Mouse (Mus musculus) heart, embryonic 16.5 days (tissue): ENCODE results near the gene Tomm20. TPM values are rescaled to one million over a fixed set of nuclear protein-coding genes. Genes with fewer than 3 reads are reported as not detected.
"Not testable (repeated sequence)": the region's sequence is repeated elsewhere in the genome, so short reads cannot be mapped to it uniquely, and the experiment has no call there.

Experiments used
- ATAC-seq: fragments of 200-750 bp; cut with Nextera tagmentation; replicated peaks from 2 replicates; pipeline ENCODE4 v1.8.0; 2017; ENCODE audit warnings: moderate number of reproducible peaks; ENCODE audit not compliant: insufficient read depth, low FRiP score; ENCODE audit errors: extremely low read depth
- H3K27ac ChIP-seq: fragments of 300-500 bp; sonication (generic); 2 replicates; pipeline ENCODE4 v1.5.1; 2014; ENCODE audit warnings: mild to moderate bottlenecking, low read length, control low read depth, moderate library complexity
- H3K27me3 ChIP-seq: fragments of 300-500 bp; sonication (generic); 2 replicates; pipeline ENCODE4 v1.6.1; 2014; ENCODE audit warnings: low read length, mixed read lengths; ENCODE audit not compliant: control insufficient read depth, insufficient read depth
- H3K36me3 ChIP-seq: fragments of 300-500 bp; sonication (generic); 2 replicates; pipeline ENCODE4 v1.6.1; 2014; ENCODE audit not compliant: control insufficient read depth, insufficient read depth
- H3K4me1 ChIP-seq: fragments of 300-500 bp; sonication (generic); 2 replicates; pipeline ENCODE4 v1.6.1; 2014; ENCODE audit warnings: low read length, mixed read lengths; ENCODE audit not compliant: control insufficient read depth, insufficient read depth
- H3K4me2 ChIP-seq: fragments of 300-500 bp; sonication (generic); 2 replicates; pipeline ENCODE4 v1.6.1; 2014; ENCODE audit warnings: low read depth, mild to moderate bottlenecking, control low read depth, low read length
- H3K4me3 ChIP-seq: fragments of 300-500 bp; sonication (generic); 2 replicates; pipeline ENCODE4 v1.5.1; 2014; ENCODE audit warnings: mild to moderate bottlenecking, control low read depth, low read length
- H3K9ac ChIP-seq: fragments of 300-500 bp; sonication (generic); 2 replicates; pipeline ENCODE4 v1.6.1; 2014; ENCODE audit warnings: low read length, control low read depth
- H3K9me3 ChIP-seq: fragments of 300-500 bp; sonication (generic); replicated peaks from 2 replicates; pipeline ENCODE4 v1.6.1; 2016; ENCODE audit warnings: low read length; ENCODE audit not compliant: control insufficient read depth
- WGBS: fragments of 180-500 bp; shearing (Covaris S2); extraction: QIAGEN DNeasy Blood & Tissue Kit; methylation state at CpG from one replicate; pipeline ENCODE4 v1.1.7; 2014; 5-methylcytosine and 5-hydroxymethylcytosine counted together
- polyA plus RNA-seq: library from polyadenylated mRNA; unstranded; fragments of >200 nt; fragmentation: Nextera tagmentation; extraction: Ambion mirVana; gene quantifications from 2 replicates; pipeline ENCODE4 v1.2.1, GENCODE M21; 2015

Gene Tomm20
- polyA plus RNA-seq, 1 experiment from 2014 or later = 196 TPM

- no peak overlapping the region; the same call in 1 of the 2 replicates for H3K27ac ChIP-seq
- H3K4me3 ChIP-seq = no peak overlapping the region
- peaks cover 39% of the 10 kb centered on the region for H3K4me1 ChIP-seq
- no peak overlapping the region for H3K9ac ChIP-seq
- ATAC-seq = no peak
- WGBS = 100% methylated on average over 1 of the region's 1 CpGs
- no peaks in the 10 kb centered on the region for H3K36me3 ChIP-seq
- H3K27me3 ChIP-seq = no peaks in the 10 kb centered on the region
- no peak overlapping the region for H3K4me2 ChIP-seq
- no peaks in the 10 kb centered on the region for H3K9me3 ChIP-seq
Measured at GRCm38 (mm10) chr8:126918356-126918755, 27.3 kb downstream of the Tomm20 start.

- Histone ChIP-seq H3K9ac (no peak overlapping the region), H3K4me3 (no peak overlapping the region), H3K9me3 (no peaks in the 10 kb centered on the region), H3K27me3 (no peaks in the 10 kb centered on the region), H3K4me2 (no peak overlapping the region), H3K27ac (peak overlapping the region; percentile 60), H3K36me3 (no peaks in the 10 kb centered on the region), H3K4me1 (peaks cover 42% of the 10 kb centered on the region)
- no peak for ATAC-seq
- 23% methylated on average over 6 of the region's 6 CpGs for WGBS
Measured at GRCm38 (mm10) chr8:126917179-126917905, 28.3 kb downstream of the Tomm20 start.

GRCm38 (mm10) chr8:126916611-126917010 lies 29.0 kb downstream of the Tomm20 start:
- H3K36me3 ChIP-seq = no peaks in the 10 kb centered on the region
- H3K9ac ChIP-seq = no peak overlapping the region
- no peak for ATAC-seq
- no peaks in the 10 kb centered on the region for H3K27me3 ChIP-seq
- no peak overlapping the region for H3K27ac ChIP-seq
- no peak overlapping the region for H3K4me2 ChIP-seq
- H3K4me3 ChIP-seq = no peak overlapping the region
- no peaks in the 10 kb centered on the region for H3K9me3 ChIP-seq
- WGBS = 73% methylated on average over 4 of the region's 4 CpGs
- H3K4me1 ChIP-seq = peaks cover 42% of the 10 kb centered on the region

GRCm38 (mm10) chr8:126914609-126915375 lies 30.9 kb downstream of the Tomm20 start:
- peaks cover 42% of the 10 kb centered on the region for H3K4me1 ChIP-seq
- no peak overlapping the region for H3K9ac ChIP-seq
- no peak overlapping the region for H3K4me2 ChIP-seq
- H3K27ac ChIP-seq = 0 out of 2 replicates have a peak overlapping the region, but pooled peaks have one; percentile 19
- 30% methylated on average over 10 of the region's 10 CpGs for WGBS
- ATAC-seq = no peak
- H3K9me3 ChIP-seq = no peaks in the 10 kb centered on the region
- no peaks in the 10 kb centered on the region for H3K27me3 ChIP-seq
- no peaks in the 10 kb centered on the region for H3K36me3 ChIP-seq
- no peak overlapping the region for H3K4me3 ChIP-seq

GRCm38 (mm10) chr8:126914107-126914490 lies 31.5 kb downstream of the Tomm20 start:
- H3K4me1 ChIP-seq = peaks cover 38% of the 10 kb centered on the region
- ATAC-seq, H3K4me2 ChIP-seq, H3K9me3 ChIP-seq, H3K4me3 ChIP-seq, H3K27ac ChIP-seq, H3K27me3 ChIP-seq, H3K9ac ChIP-seq, H3K36me3 ChIP-seq: not testable (repeated sequence)
- 67% methylated on average over 10 of the region's 10 CpGs for WGBS

- peak; percentile 60 for ATAC-seq
- WGBS = 34% methylated on average over 12 of the region's 12 CpGs
Measured at GRCm38 (mm10) chr8:126913241-126914106, 32.2 kb downstream of the Tomm20 start.

GRCm38 (mm10) chr8:126909371-126909802 lies 36.3 kb downstream of the Tomm20 start:
- H3K9ac ChIP-seq = no peak overlapping the region
- H3K27me3 ChIP-seq = no peaks in the 10 kb centered on the region
- H3K4me2 ChIP-seq = no peak overlapping the region
- H3K27ac ChIP-seq = no peak overlapping the region
- H3K36me3 ChIP-seq = no peaks in the 10 kb centered on the region
- no peak overlapping the region for H3K4me3 ChIP-seq
- H3K9me3 ChIP-seq = no peaks in the 10 kb centered on the region
- WGBS = 54% methylated on average over 10 of the region's 10 CpGs
- peaks cover 13% of the 10 kb centered on the region for H3K4me1 ChIP-seq
- ATAC-seq = no peak

More at GRCm38 (mm10) chr8:126913241-126914106, 32.2 kb downstream of the Tomm20 start:
- Histone ChIP-seq H3K36me3 (no peaks in the 10 kb centered on the region), H3K9ac (0 out of 2 replicates have a peak overlapping the region, but pooled peaks have one; percentile 13), H3K9me3 (no peaks in the 10 kb centered on the region), H3K27me3 (no peaks in the 10 kb centered on the region), H3K4me1 (peaks cover 38% of the 10 kb centered on the region), H3K27ac (peak overlapping the region; percentile 25), H3K4me3 (no peak overlapping the region), H3K4me2 (no peak overlapping the region)

GRCm38 (mm10) chr8:126908805-126909204 lies 36.8 kb downstream of the Tomm20 start:
- H3K9ac ChIP-seq = no peak overlapping the region
- no peak overlapping the region for H3K27ac ChIP-seq
- H3K4me2 ChIP-seq = no peak overlapping the region
- WGBS = 68% methylated on average over 6 of the region's 6 CpGs
- no peaks in the 10 kb centered on the region for H3K27me3 ChIP-seq
- ATAC-seq = no peak
- peaks cover 10% of the 10 kb centered on the region for H3K4me1 ChIP-seq
- no peaks in the 10 kb centered on the region for H3K9me3 ChIP-seq
- no peak overlapping the region for H3K4me3 ChIP-seq
- no peaks in the 10 kb centered on the region for H3K36me3 ChIP-seq
